Mouse (Mus musculus) liver, embryonic 14.5 days (tissue): ENCODE results near the gene Mical3. TPM values are rescaled to one million over a fixed set of nuclear protein-coding genes. Genes with fewer than 3 reads are reported as not detected.
"Not testable (repeated sequence)": the region's sequence is repeated elsewhere in the genome, so short reads cannot be mapped to it uniquely, and the experiment has no call there.

Experiments
- ATAC-seq: fragments of 200-750 bp; cut with Nextera tagmentation; 2 replicates; pipeline ENCODE4 v1.8.0; 2017; ENCODE audit warnings: moderate number of reproducible peaks, mild to moderate bottlenecking, moderate library complexity; ENCODE audit not compliant: insufficient read depth
- DNase-seq, 3 experiments: peaks; one replicate each; pipeline ENCODE4 v3.0.0-alpha.2; 2012 to 2013; ENCODE audit warnings: low read depth in 3 of 3, low spot score in 3 of 3
- H3K27ac ChIP-seq: fragments of 300-500 bp; sonication (generic); 2 replicates; pipeline ENCODE4 v1.5.1; 2014; ENCODE audit warnings: moderate library complexity, mild to moderate bottlenecking, control low read depth, inconsistent platforms
- H3K27me3 ChIP-seq: fragments of 300-500 bp; sonication (generic); 2 replicates; pipeline ENCODE4 v1.6.1; 2014; ENCODE audit warnings: mild to moderate bottlenecking, low read length, moderate library complexity; ENCODE audit not compliant: control insufficient read depth, insufficient read depth
- H3K36me3 ChIP-seq: fragments of 300-500 bp; sonication (generic); replicated peaks from 2 replicates; pipeline ENCODE4 v1.6.1; 2014; ENCODE audit warnings: low read depth; ENCODE audit not compliant: control insufficient read depth, insufficient read depth
- H3K4me1 ChIP-seq, 2 experiments: fragments of 200-500 bp in 1 of 2; fragments of 300-500 bp in 1 of 2; sonication (generic) in 1 of 2; replicated peaks; 2 replicates each; pipeline ENCODE4 v1.6.1; 2012 to 2014; ENCODE audit warnings: antibody characterized with exemption in 1 of 2, inconsistent platforms in 1 of 2, low read length in 1 of 2; ENCODE audit not compliant: control insufficient read depth in 2 of 2, insufficient read depth in 2 of 2
- H3K4me2 ChIP-seq: fragments of 300-500 bp; sonication (generic); 2 replicates; pipeline ENCODE4 v1.6.1; 2014; ENCODE audit warnings: low read depth, mild to moderate bottlenecking, control low read depth, moderate library complexity
- H3K4me3 ChIP-seq, 2 experiments: fragments of 200-500 bp in 1 of 2; fragments of 300-500 bp in 1 of 2; sonication (generic) in 1 of 2; 2 replicates each; pipeline ENCODE4 v1.5.1; 2012 to 2014; ENCODE audit warnings: low read depth in 2 of 2, low read length in 2 of 2, mild to moderate bottlenecking in 2 of 2, control low read depth in 1 of 2, inconsistent platforms in 1 of 2, moderate library complexity in 1 of 2; ENCODE audit not compliant: insufficient read depth in 1 of 2
- H3K9ac ChIP-seq: fragments of 300-500 bp; sonication (generic); replicated peaks from 2 replicates; pipeline ENCODE4 v1.6.1; 2014; ENCODE audit warnings: mild to moderate bottlenecking, control low read depth, moderate library complexity
- H3K9me3 ChIP-seq: fragments of 300-500 bp; sonication (generic); 2 replicates; pipeline ENCODE4 v1.6.1; 2016; ENCODE audit warnings: low read length, mixed read lengths; ENCODE audit not compliant: control insufficient read depth
- CTCF ChIP-seq: IDR thresholded peaks from 2 replicates; pipeline ENCODE4 v1.5.1; 2016; ENCODE audit warnings: antibody characterized with exemption, low read depth, control low read depth
- EP300 ChIP-seq: IDR thresholded peaks from 2 replicates; pipeline ENCODE4 v1.6.1; 2016; ENCODE audit warnings: antibody characterized with exemption, low read depth
- WGBS: fragments of 180-500 bp; shearing (Covaris S2); extraction: QIAGEN DNeasy Blood & Tissue Kit; methylation state at CpG from one replicate; pipeline ENCODE4 v1.1.7; 2014; ENCODE audit not compliant: insufficient replicate concordance; 5-methylcytosine and 5-hydroxymethylcytosine counted together
- polyA plus RNA-seq, 2 experiments: library from polyadenylated mRNA; depleted of rRNA in 1 of 2; stranded (reverse) in 1 of 2; unstranded in 1 of 2; fragments of >200 nt; fragmentation: Nextera tagmentation in 1 of 2; extraction: Ambion mirVana in 1 of 2; gene quantifications; 2 replicates each; pipeline versions ENCODE4 v1.2.1 to v1.2.3; 2012 to 2014

The Mical3 gene
- polyA plus RNA-seq, 2 experiments: 8.1 to 9.4 TPM

DNA sequence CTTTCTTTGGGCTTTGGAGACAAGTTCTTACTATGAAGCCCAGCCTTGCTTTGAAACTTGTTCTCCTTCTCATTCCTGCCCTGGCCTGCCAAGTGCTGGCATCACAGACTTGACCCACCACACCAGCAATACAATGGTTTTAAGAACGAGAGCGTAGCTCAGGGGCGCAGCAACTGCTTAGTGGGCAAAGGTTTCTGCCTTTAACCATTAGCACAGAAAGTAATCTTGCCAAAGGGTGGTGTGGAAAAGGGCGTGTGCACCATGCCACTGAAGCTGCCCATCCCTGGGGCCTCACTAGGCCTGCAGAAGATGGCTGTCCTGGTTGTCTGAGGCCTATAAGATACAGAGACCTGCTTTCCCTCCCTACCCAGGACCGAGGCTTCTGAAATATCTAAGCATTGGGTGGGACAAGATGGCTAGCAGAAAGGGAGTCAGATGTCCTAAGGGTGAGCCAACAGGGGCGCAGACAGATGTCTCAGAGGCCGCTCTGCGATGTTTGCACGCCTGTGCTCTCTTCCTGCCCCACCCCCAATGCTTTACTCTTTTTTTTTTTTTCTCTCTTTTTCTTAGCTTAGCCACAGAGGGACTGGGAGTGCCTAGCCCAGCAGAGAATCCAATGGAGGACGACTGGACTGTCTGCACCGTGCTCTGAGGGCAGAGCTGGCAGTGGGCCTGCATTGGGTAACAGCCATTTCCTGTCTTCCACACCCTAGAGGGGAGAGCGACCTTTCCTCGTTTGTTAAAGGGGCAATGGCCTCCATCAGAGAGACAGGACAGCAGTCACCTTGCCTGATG, 219.4 kb downstream of the Mical3 start:
- H3K27me3 ChIP-seq: no peaks in the 10 kb centered on the region
- 48% methylated on average over 13 of the region's 13 CpGs for WGBS
- ATAC-seq: no peak
- H3K9ac ChIP-seq: peak overlapping the region; percentile 11
- peaks cover 38 to 51% of the 10 kb centered on the region in 2 experiments for H3K4me1 ChIP-seq
- DNase-seq: no peak
- no peaks in the 10 kb centered on the region for H3K36me3 ChIP-seq
- H3K4me2 ChIP-seq: peak overlapping the region; percentile 23; the same call in 1 of the 2 replicates
- TF ChIP-seq CTCF (no peak), EP300 (no peak)
- H3K4me3 ChIP-seq: no peak overlapping the region
- H3K27ac ChIP-seq: peak overlapping the region; percentile 30
- no peaks in the 10 kb centered on the region for H3K9me3 ChIP-seq

DNA sequence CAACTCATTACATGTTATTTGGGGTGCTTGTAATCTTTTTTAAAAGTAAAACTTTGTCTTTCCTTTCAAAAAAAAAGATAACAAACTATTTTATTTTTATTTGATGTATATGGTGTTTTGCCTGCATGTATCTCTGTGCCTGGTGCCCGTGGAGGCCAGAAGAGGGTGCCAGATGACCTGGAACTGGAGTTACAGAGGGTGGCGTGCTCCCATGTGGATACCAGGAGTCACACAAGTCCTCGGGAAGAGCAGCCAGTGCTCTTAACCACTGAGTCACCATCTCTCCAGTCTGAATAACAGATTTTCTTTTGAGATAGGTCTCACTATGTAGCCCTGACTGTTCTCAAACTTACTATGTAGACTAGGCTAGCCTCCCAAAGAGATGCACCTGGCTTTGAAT, 221.3 kb downstream of the Mical3 start:
- WGBS: 59% methylated on average over 3 of the region's 3 CpGs
- no peak for ATAC-seq
- Histone ChIP-seq H3K9ac (no peak overlapping the region), H3K9me3 (no peaks in the 10 kb centered on the region), H3K36me3 (no peaks in the 10 kb centered on the region), H3K4me1 (peaks cover 21 to 35% of the 10 kb centered on the region in 2 experiments), H3K4me2 (no peak overlapping the region), H3K27ac (no peak overlapping the region), H3K4me3 (no peak overlapping the region), H3K27me3 (no peaks in the 10 kb centered on the region)
- DNase-seq: no peak
- TF ChIP-seq CTCF (peak; percentile 33), EP300 (no peak)

DNA sequence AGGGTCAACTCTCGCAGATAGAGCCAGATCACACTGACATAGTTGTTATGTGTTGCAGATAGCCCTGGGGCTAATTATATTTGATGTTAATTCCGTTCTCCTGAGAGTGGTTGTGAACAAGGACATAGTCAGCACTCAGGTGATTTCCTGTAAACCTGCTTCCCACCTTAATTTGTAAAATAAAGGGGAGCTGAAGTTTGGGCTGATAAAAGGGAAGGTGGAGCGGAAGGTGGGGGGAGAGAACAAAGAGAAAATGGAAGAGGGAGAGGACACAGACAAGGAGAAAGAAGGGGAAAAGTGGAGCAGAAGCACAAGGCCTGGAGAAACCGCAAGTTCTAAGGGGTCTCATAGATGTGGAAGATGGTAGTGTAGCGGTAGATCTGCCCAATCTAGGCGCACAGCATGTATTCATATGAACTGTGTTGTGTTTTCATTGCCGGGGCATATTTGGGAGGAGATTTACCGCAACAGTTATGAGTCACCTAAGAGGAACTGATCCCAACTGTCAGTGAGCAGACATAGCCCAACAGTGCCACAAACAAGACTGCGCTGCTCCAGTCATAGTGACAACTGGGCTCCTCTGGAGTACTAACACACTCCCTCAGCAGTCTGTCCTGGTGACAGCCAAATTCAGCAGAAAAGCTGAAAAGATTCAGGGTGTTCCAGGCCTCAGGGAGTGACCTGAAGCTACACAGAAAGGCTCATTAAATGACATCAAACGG, 222.8 kb downstream of the Mical3 start:
- not testable (repeated sequence) for H3K36me3 ChIP-seq, H3K27ac ChIP-seq, H3K9me3 ChIP-seq, DNase-seq, H3K4me2 ChIP-seq, H3K27me3 ChIP-seq, H3K4me3 ChIP-seq, ATAC-seq, H3K9ac ChIP-seq
- H3K4me1 ChIP-seq: peaks cover 17 to 33% of the 10 kb centered on the region in 2 experiments
- 73% methylated on average over 9 of the region's 10 CpGs for WGBS

DNA sequence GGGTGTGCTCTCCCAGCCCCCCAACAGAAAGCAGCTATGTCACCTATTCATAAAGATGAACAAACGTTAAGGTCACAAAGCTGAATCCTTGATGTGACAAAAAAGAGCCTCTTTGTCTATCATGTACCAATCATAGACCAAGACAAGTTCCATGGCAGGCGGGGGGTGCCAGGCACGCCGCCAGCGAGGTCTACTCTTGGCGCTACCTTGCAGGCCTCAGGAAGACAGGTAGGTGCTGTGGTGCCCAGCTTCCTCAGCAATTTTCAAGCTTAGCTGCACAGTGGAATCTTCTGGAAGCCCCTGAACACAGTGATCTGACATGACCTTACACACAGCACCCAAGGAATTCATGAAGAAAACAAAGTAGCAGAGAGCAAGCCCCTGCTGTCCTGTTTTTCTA, 224.3 kb downstream of the Mical3 start:
- ATAC-seq (no peak), DNase-seq (no peak)
- no peaks in the 10 kb centered on the region for H3K27me3 ChIP-seq
- no peak overlapping the region for H3K27ac ChIP-seq
- WGBS: 87% methylated on average over 6 of the region's 6 CpGs
- no peaks in the 10 kb centered on the region for H3K9me3 ChIP-seq
- H3K9ac ChIP-seq: no peak overlapping the region
- peaks cover 8 to 19% of the 10 kb centered on the region in 2 experiments for H3K4me1 ChIP-seq
- no peak overlapping the region for H3K4me2 ChIP-seq
- TF ChIP-seq EP300 (no peak), CTCF (no peak)
- no peaks in the 10 kb centered on the region for H3K36me3 ChIP-seq
- H3K4me3 ChIP-seq: no peak overlapping the region

DNA sequence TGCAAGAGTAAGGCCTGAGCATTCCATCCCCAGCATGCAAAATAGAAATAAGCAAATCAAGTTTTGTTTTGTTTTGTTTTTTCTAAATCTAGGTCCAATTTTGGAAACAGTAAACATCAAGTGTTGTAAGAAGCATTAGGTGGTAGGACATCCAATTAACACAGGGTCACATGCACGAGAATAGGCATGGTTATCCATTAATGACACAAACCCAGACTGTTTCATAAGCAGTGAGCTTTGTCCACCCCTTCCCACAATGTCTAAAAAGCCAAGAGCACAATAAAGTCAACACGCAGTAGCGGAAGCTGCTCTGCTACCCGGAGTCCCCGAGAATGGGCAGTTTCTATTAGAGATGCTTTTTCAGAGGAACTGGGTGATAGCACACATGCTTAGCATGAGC, 225.7 kb downstream of the Mical3 start:
- ATAC-seq: no peak

More for the DNA sequence above, 225.7 kb downstream of the Mical3 start:
- WGBS: 79% methylated on average over 5 of the region's 5 CpGs
- no peak for DNase-seq
- H3K9ac ChIP-seq: no peak overlapping the region
- H3K4me2 ChIP-seq: no peak overlapping the region
- H3K9me3 ChIP-seq: no peaks in the 10 kb centered on the region
- peaks cover 3 to 10% of the 10 kb centered on the region in 2 experiments; a peak in 1 of 4 replicates for H3K4me1 ChIP-seq
- H3K36me3 ChIP-seq: no peaks in the 10 kb centered on the region
- H3K4me3 ChIP-seq: no peak overlapping the region
- H3K27ac ChIP-seq: no peak overlapping the region
- H3K27me3 ChIP-seq: no peaks in the 10 kb centered on the region
- no peak for TF ChIP-seq CTCF
- no peak for TF ChIP-seq EP300
